Mouse (Mus musculus) midbrain, embryonic 10.5 days (tissue): ENCODE results near the gene 1190005I06Rik. TPM values are rescaled to one million over a fixed set of nuclear protein-coding genes. Genes with fewer than 3 reads are reported as not detected.

Experiments
- DNase-seq: peaks from one replicate; pipeline ENCODE4 v3.0.0-alpha.2; 2017; ENCODE audit warnings: low spot score
- H3K27ac ChIP-seq: fragments of 300-500 bp; sonication (generic); replicated peaks from 2 replicates; pipeline ENCODE4 v1.5.1; 2016; ENCODE audit warnings: mild to moderate bottlenecking
- H3K27me3 ChIP-seq: fragments of 300-500 bp; sonication (generic); 2 replicates; pipeline ENCODE4 v1.6.1; 2016; ENCODE audit warnings: low read depth, mild to moderate bottlenecking; ENCODE audit not compliant: poor library complexity, severe bottlenecking
- H3K36me3 ChIP-seq: fragments of 300-500 bp; sonication (generic); 2 replicates; pipeline ENCODE4 v1.6.1; 2016; ENCODE audit warnings: mild to moderate bottlenecking, moderate library complexity
- H3K4me1 ChIP-seq: fragments of 300-500 bp; sonication (generic); 2 replicates; pipeline ENCODE4 v1.6.1; 2016
- H3K4me3 ChIP-seq: fragments of 300-500 bp; sonication (generic); 2 replicates; pipeline ENCODE4 v1.5.1; 2016; ENCODE audit warnings: mild to moderate bottlenecking, moderate library complexity
- H3K9me3 ChIP-seq: fragments of 300-500 bp; sonication (generic); replicated peaks from 2 replicates; pipeline ENCODE4 v1.6.1; 2016; ENCODE audit warnings: mild to moderate bottlenecking
- WGBS: fragments of 180-500 bp; shearing (Covaris S2); methylation state at CpG from one replicate; pipeline ENCODE4 v1.1.7; 2016; 5-methylcytosine and 5-hydroxymethylcytosine counted together
- polyA plus RNA-seq: library from polyadenylated mRNA; unstranded; fragments of >200 nt; fragmentation: Nextera tagmentation; extraction: Ambion mirVana; gene quantifications from 2 replicates; pipeline ENCODE4 v1.2.1, GENCODE M21; 2016

The 1190005I06Rik gene
- polyA plus RNA-seq, 1 experiment from 2014 or later, result 3.9 TPM

DNA sequence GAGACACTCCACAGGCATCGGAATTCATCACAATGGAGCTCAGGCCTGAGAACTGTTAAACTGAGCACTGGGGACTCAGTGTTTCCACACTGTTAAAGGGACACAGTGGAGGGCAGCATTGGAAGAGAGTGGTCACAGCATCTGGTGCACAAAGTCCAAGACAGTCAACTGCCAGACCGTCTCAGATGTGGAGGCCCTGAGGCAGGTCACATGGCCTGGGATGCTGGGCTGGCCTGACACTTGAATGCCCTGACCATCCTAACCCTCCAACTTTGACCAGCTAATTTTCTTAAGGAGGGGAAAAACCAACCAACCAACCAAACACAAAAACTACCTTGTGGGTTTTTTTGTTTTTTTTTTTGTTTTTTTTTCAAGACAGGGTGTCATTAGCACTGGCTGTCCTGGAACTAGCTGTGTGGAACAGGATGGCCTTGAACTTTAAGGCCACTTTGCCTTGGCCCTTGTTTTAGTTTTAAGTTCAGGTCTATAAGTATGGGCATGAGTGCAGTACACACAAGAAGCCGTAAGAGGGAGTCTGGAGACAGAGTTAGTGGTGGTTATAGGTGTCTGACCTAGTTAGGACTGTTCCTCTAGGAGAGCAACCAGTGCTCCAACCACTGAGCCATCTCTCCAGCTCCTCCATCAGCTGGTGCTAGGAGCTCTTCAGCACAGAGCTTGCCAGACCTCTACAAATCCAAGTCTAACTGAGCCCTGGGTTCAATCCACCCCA is 18.5 kb upstream of the 1190005I06Rik start:
- WGBS, result 80% methylated on average over 3 of the region's 3 CpGs
- peaks cover 58% of the 10 kb centered on the region for H3K4me1 ChIP-seq
- H3K27ac ChIP-seq, result no peak overlapping the region; the same call in 1 of the 2 replicates
- DNase-seq, result no peak
- peaks cover 42% of the 10 kb centered on the region for H3K36me3 ChIP-seq
- H3K27me3 ChIP-seq, result no peaks in the 10 kb centered on the region
- H3K4me3 ChIP-seq, result peak overlapping the region; percentile 98
- H3K9me3 ChIP-seq, result no peaks in the 10 kb centered on the region

DNA sequence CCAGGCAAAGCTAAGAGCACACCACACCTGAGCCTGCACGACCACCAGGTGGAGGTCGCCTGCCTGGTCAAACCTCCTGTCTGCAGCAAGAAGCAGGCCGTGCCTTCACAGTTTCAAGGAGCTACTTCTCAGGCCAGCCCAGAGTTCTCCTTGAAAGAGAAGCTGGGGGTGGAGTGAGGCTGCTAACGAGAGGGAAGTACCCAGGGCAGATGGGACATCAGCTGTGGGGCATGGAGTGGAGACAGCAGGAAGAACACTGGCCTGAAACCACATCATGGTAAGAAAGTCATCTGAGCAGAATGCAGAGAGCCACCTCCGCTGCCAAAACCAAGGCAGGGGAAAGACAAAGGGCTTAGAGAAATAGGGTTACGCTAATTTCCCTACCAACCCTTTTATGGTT is 17.1 kb upstream of the 1190005I06Rik start:
- DNase-seq, result no peak
- Histone ChIP-seq H3K27ac (no peak overlapping the region), H3K4me1 (peaks cover 47% of the 10 kb centered on the region), H3K9me3 (no peaks in the 10 kb centered on the region), H3K4me3 (no peak overlapping the region), H3K36me3 (peaks cover 42% of the 10 kb centered on the region), H3K27me3 (no peaks in the 10 kb centered on the region)
- 90% methylated on average over 6 of the region's 6 CpGs for WGBS

DNA sequence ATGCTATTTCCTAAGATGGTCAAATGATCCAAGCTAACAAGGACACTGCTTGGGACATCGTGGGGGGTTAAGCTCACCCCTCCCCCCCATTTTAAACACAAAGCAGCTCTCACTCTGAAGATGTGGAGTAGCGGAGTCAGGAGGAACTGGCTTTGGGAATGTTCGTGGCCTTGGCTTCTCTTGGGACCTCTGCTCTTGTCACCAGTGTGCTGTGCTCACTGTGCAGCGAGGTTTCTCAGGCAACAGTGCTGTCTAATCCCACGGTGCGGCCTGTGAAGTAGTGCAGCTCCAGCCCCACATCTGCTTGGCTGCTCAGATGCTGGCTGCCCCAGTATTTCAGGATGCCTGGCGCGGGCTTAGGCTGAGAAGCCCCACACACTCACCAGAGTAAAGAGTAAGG is 10.0 kb upstream of the 1190005I06Rik start:
- Histone ChIP-seq H3K27me3 (no peaks in the 10 kb centered on the region), H3K4me1 (peaks cover 3% of the 10 kb centered on the region; the same call in 1 of the 2 replicates), H3K9me3 (no peaks in the 10 kb centered on the region), H3K4me3 (no peak overlapping the region), H3K27ac (no peak overlapping the region), H3K36me3 (peaks cover 81% of the 10 kb centered on the region)
- DNase-seq, result no peak
- 93% methylated on average over 8 of the region's 8 CpGs for WGBS

DNA sequence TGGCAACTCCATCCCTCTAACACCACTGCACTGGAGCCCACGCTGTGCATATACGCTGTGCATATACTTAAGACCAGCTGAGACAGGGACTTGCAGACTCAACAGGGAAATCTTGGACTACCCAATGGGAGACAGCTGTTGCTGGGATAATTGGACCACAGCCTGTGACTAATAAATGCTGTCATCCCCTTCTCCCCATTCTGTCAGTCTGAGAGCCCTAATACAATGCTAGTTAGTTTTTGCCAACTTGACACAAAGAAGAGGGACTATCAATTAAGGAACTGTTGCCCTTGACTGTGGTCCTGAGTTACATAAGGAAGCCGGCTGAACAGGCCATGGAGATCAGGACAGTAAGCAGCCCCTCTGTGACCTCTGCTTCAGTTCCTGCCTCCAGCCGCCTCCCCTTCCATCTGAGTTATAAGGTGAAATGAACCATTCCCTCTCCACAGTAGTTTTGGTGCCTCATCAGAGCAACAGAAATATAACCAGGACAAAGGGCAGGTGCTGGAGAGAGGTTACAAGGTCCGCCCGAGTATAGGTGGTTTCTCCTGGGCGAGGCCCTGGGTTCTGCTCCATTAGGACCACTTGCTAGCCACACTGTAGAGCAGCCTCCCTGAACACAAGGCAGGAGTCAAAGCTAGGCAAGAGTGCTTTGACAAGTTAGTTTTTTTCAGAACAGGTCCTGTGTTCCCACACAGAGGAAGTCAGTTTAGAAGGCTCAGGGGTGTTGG is 9.1 kb upstream of the 1190005I06Rik start:
- no peak for DNase-seq
- WGBS, result 93% methylated on average over 7 of the region's 7 CpGs
- Histone ChIP-seq H3K36me3 (peaks cover 85% of the 10 kb centered on the region), H3K4me1 (peaks cover 3% of the 10 kb centered on the region; the same call in 1 of the 2 replicates), H3K27ac (no peak overlapping the region), H3K9me3 (no peaks in the 10 kb centered on the region), H3K27me3 (no peaks in the 10 kb centered on the region), H3K4me3 (no peak overlapping the region)

DNA sequence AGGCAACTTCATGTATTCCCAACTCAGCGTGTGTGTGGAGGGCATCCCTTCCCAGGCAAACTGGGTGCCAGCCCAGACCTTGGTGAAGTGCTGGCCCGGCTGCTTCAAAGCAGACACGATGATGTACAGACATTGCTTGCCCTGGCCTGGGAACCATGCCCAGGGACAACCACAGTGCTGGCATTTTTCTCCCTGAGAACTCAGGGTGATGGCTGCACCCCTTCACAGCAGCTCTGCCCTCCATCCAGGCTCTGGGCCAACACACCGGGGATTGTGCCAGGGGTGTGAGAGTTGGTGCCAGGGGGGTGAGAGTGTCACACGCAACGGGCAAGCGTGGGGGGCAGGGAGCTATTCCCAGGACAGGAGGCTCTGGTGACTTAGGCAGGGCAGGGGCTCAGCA is 2.8 kb downstream of the 1190005I06Rik start:
- no peaks in the 10 kb centered on the region for H3K9me3 ChIP-seq
- H3K36me3 ChIP-seq, result no peaks in the 10 kb centered on the region
- H3K4me1 ChIP-seq, result peaks cover 34% of the 10 kb centered on the region
- no peak for DNase-seq
- no peak overlapping the region for H3K4me3 ChIP-seq
- no peaks in the 10 kb centered on the region for H3K27me3 ChIP-seq
- WGBS, result 88% methylated on average over 7 of the region's 7 CpGs
- no peak overlapping the region for H3K27ac ChIP-seq

DNA sequence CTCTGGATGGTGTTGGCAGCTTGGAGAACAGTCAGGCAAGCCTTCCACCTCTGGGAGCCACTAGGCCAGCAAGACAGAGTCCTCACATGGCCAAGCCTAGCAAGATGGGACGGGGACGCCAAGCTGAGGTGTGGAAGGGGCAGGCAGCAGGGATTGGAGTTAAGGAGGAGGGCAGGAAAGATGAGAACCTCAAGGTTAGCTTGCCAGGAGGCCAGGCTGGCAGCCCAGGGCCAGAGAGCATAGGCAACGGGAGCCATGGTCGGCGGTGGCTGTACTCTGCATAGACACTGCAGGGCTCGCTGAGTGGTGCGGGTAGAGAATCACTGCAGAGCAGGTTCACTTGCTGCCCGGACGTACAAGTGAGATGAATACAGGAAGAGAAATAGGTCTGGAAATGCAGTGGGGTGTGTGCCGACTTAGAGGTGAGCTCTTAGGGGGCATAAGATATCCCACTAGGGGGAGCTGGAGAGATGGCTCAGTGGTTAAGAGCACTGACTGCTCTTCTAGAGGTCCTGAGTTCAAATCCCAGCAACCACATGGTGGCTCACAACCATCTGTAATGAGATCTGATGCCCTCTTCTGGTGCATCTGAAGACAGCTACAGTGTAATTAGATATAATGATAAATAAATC is 5.3 kb downstream of the 1190005I06Rik start:
- Histone ChIP-seq H3K4me3 (no peak overlapping the region), H3K9me3 (0 out of 2 replicates have a peak, but pooled peaks cover 3% of the 10 kb centered on the region), H3K27me3 (peaks cover 6% of the 10 kb centered on the region; the same call in 1 of the 2 replicates), H3K36me3 (no peaks in the 10 kb centered on the region), H3K27ac (peak overlapping the region; percentile 52), H3K4me1 (peaks cover 21% of the 10 kb centered on the region)
- DNase-seq, result no peak
- 73% methylated on average over 10 of the region's 10 CpGs for WGBS

DNA sequence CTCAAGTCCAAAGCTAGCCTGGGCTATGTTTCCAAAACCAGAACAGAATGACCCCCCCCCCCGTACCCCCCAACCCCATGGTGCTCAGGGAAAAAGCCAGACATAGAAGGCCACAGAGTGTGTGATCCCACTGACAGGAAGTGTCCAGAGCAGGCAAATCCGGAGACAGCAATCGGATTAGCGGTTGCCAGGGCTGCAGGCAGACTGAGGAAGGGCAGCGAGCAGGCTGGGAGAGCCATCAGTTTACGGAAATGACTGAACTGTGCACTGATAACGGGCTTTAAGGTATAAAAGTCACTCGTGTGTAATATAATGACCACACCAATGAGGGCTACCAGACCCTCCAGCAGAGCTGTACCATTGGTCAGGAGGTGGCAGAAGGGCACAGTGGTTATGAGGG is 6.2 kb downstream of the 1190005I06Rik start:
- WGBS, result 22% methylated on average over 8 of the region's 8 CpGs
- Histone ChIP-seq H3K27me3 (peaks cover 15% of the 10 kb centered on the region), H3K36me3 (no peaks in the 10 kb centered on the region), H3K4me3 (peak overlapping the region; percentile 18; the same call in 1 of the 2 replicates), H3K27ac (peak overlapping the region; percentile 52), H3K4me1 (peaks cover 16% of the 10 kb centered on the region), H3K9me3 (0 out of 2 replicates have a peak, but pooled peaks cover 3% of the 10 kb centered on the region)
- DNase-seq, result peak; percentile 60

DNA sequence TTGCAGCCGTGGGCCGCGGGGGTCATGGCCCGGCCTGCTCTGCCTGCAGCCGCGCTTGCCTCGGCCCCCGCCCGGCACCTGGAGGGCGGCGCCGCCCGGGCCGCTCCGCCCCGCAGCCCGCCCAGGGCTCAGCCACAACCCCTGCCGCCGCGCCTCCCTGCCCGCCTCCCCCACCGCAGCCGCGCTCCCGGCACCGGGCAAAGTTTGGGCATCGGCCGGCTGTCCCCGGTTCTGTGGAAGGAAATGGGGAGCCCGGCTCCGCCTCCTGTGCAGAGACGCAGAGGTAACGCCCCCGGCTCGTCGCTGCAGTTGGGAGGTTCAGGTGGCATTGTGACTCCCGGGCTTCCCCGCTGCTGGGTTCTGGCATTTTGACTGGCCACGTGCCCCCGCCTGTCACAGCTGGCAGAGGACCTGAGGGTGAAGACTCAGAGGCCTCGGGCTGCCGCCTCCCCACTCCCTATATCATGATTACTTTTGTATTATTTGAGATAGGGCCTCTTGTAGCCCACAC is 13.0 kb downstream of the 1190005I06Rik start:
- no peak for DNase-seq
- WGBS, result 3% methylated on average over 36 of the region's 42 CpGs

DNA sequence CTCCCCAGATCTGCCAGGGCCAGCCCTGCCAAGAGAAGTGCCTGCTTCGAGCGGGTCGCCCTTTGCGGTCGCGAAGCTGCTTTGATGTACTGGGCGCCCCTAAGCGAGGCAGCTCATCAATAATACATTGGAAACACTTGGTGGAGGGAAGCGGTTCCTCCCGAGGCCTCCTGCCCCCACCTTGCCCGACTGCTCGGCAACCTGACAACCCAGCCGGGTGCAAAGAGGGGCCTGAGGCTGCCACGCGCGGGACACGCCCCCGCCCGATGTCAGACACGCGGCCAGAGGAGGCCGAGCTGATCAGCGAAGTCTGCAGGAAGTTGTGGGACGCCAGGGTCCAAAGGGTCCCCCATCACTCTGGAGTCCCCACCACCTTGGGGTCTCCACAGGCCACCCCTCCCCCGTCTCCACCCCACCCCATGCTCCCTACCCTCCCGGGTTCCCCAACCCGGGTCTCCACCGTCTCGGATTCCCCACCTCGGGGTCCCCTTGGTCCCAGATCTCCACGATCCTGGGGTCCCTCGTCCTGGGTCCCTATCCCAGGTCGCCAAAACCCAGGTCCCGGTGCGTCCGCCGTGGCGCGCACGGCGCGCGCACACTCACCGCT is 13.7 kb downstream of the 1190005I06Rik start:
- under 1% methylated on average over 44 of the region's 44 CpGs for WGBS
- Histone ChIP-seq H3K9me3 (peaks cover 8% of the 10 kb centered on the region; the same call in 1 of the 2 replicates), H3K27me3 (peaks cover 83% of the 10 kb centered on the region), H3K4me3 (peak overlapping the region; percentile 72), H3K4me1 (peaks cover 36% of the 10 kb centered on the region), H3K27ac (peak overlapping the region; percentile 77), H3K36me3 (no peaks in the 10 kb centered on the region)
- peak; percentile 45 for DNase-seq

More for the DNA sequence above, 13.0 kb downstream of the 1190005I06Rik start:
- Histone ChIP-seq H3K4me1 (peaks cover 36% of the 10 kb centered on the region), H3K36me3 (no peaks in the 10 kb centered on the region), H3K27me3 (peaks cover 83% of the 10 kb centered on the region), H3K4me3 (peak overlapping the region; percentile 72), H3K27ac (peak overlapping the region; percentile 77), H3K9me3 (peaks cover 8% of the 10 kb centered on the region; the same call in 1 of the 2 replicates)

DNA sequence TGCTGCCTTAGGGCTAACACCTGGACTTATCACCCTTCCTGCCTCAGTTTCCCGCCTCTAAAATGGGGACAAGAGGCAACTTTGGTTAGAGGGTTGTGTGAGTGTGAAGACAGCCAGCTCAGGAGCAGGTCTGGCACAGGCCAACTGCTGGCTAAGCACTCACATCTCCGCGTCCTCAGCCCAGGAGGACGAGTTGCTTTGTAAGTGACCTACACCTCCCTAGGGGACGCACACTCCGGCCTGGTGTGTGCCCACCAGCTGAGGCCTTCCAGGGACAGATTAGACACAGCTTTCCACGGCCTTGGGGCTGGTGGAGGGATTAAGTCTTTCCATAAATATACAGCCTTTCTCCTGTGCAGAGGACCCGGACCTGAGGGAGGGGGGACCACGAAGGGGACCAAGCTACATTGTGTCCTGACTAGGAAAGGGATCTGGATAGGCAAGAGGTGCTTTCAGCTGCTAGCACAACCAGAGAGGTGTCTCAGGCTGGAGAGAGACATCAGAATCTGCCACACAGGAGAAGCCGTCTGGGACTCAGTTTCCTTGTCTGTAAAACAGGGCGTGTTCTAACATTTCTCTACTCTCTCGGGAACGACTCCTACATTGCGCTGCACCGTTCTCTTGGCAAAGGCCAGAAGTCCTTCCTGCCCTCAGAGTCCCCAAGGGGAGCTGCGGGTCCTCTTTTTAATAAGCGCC is 14.3 kb downstream of the 1190005I06Rik start:
- peaks cover 8% of the 10 kb centered on the region; the same call in 1 of the 2 replicates for H3K9me3 ChIP-seq
- DNase-seq, result no peak
- H3K36me3 ChIP-seq, result no peaks in the 10 kb centered on the region
- peaks cover 36% of the 10 kb centered on the region for H3K4me1 ChIP-seq
- H3K27ac ChIP-seq, result peak overlapping the region; percentile 77; the same call in 1 of the 2 replicates
- 23% methylated on average over 17 of the region's 17 CpGs for WGBS
- peak overlapping the region; percentile 72 for H3K4me3 ChIP-seq
- H3K27me3 ChIP-seq, result peaks cover 89% of the 10 kb centered on the region

DNA sequence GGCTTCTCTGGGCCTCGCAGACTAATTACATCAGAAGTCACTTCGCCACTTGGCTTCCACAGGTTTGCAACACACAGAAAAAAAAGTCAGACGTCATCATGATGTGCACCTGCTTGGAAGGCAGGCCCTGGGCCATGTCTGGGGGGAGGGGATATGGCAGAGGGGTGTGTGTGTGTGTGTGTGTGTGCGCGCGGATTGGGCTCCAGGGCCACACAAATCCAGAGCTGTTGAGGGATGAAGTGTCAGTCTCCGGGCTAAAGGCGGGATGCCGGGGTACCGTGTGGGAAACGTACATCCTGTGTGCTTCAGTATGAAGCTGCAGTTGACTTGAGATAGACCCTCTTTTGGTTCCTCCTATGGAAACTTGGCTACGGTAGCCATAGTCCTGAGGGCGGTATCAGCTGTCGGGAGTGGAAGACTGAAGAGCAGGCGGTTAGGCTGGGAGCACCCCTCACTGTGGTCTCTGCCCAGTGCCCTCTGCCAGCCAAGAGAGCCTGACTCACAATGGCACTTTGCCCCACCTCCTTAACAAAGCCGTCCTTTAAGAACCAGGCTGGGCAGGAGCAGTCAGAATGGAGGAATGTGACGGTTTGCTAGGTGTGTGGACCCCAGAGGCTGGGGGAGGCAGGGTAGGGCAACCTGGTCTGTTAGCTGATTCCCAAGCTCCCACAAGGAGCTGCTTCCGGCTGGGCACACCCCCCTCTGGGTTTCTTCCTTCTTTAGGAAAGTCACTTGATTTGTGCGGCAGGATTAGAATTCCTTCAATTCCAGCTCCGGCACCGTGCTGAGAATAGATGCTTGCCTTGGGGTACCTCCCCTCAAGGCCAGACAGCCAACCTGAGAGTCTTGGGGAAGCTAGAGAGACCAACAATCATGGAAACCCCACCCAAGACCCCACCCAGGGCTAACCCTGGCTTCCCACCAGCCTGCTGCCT is 15.7 kb downstream of the 1190005I06Rik start:
- Histone ChIP-seq H3K36me3 (no peaks in the 10 kb centered on the region), H3K27me3 (peaks cover 79% of the 10 kb centered on the region), H3K9me3 (peaks cover 5% of the 10 kb centered on the region; the same call in 1 of the 2 replicates), H3K4me3 (no peak overlapping the region), H3K4me1 (peaks cover 36% of the 10 kb centered on the region), H3K27ac (no peak overlapping the region)
- WGBS, result 77% methylated on average over 21 of the region's 21 CpGs
- no peak for DNase-seq
